Mouse (Mus musculus) cerebellum, postnatal 14 days (tissue): ENCODE results near the gene Cnot8.
A peak's percentile ranks its signal among the peaks of the same experiment; 100 is the strongest.

Experiments used
- DNase-seq, 2 experiments: peaks; one replicate each; pipeline ENCODE4 v3.0.0; 2021; ENCODE audit warnings: mixed read lengths in 2 of 2

The Cnot8 gene

DNA sequence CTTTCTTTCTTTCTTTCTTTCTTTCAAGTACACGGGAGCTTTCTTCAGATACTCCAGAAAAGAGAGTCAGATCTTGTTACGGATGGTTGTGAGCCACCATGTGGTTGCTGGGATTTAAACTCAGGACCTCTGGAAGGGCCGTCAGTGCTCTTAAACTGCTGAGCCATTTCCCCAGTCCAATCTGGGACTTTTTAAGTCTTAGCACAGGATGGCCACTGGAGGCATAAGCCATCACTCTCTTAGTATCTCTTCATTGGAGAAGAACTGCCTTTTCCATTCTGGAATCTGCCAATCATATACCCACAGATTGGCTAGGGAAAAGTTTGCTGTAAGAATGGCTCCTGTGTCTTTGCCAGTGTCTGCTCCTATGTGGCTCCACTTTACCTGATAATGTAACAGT is 3.1 kb downstream of the Cnot8 start:
- DNase-seq = peak in 1 of 2 experiments; percentile 16

DNA sequence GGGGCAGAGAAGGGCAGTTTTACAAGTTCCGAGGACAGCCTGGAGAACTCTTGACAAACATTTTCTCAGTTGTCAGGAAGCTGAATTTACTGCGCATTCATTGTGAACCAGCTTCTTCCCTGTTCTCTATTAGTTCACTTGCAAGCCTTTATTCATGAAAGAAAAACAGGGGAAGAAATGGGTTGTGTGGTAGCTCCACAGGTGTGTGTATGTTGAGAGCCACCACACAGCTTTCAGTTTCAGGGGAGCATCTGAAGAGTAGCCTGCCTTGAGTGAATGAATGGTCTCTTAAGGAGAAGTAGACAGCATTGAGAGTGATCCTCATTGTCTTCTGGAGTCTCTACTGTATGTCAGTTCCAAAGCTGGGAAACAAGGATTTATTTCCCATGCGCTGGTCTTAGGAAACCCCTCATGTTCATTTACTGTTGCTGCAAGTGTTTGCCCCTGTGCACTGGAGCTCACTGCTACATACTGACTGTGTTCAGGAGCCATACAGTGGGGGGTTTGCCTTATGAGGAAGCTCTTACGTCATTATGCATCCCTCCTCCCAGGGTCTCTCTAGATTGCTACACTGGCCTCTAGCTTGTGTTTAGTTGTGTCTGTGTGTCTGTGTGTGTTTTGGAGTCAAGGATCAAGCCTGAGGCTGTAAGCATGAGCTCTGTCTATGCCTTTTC is 3.8 kb downstream of the Cnot8 start:
- DNase-seq = no peak

DNA sequence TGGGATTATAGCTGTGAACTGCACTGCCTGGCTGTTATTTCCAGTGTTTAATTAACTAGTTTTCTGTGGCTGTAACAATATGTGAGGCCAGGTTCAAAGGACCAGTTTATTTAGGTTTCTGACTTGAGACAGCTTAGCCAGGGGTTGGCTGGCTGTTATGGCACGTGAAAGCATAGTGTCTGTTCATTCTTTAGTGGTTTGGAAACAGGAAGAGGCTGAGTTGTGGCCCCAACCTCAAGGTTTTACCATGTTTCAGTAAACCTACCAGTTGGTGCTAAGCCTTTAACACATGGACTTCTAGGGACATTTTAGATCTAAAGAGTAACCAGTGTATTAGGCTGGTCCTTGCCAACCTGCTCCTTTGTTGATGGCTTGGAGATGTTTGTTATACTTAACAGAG is 12.6 kb downstream of the Cnot8 start:
- no peak for DNase-seq

DNA sequence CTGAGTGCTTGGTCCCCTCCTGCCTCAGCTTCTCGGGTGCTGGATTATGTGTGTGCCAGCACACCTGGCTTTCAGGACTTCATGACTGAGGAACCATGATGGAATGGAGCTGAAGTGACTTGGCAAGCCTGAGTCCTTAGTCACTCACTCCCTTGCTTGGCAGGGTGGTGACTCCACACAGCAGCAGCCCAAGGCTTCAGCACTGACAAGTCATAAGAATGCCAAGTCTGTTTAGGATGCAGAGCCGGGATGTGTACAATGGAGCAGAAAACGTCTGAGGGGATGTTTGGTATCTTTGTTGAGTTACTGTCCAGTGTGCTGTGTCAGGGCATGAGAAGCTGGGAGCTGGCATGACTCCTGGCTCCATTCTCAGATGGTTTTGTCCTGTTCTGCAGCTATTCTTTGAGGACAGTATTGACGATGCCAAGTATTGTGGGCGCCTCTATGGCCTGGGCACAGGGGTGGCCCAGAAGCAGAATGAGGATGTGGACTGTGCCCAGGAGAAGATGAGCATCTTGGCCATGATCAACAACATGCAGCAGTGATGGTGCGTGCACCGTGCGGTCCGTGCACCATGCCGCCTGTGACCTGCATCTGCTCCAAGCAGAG is 13.2 kb downstream of the Cnot8 start:
- no peak for DNase-seq

DNA sequence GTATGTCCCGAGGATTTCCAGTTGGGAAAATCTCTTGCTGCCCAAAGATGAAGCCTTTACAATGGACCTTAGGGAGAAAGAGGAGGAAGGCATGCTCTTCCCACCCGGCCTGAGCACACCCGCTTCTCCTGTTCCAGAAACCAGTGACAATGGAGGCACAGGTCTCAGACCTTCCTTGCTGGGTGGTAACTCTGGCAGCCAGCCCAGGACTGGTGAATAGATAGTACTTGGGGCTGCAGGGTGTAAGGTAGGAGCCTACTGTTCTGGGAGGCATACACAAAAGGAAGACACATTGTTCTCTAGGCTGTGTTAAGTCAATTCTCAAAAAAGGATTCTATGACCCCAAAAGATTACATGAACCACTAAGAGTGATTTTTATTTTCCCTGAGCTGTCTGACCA is 16.7 kb downstream of the Cnot8 start:
- no peak for DNase-seq

DNA sequence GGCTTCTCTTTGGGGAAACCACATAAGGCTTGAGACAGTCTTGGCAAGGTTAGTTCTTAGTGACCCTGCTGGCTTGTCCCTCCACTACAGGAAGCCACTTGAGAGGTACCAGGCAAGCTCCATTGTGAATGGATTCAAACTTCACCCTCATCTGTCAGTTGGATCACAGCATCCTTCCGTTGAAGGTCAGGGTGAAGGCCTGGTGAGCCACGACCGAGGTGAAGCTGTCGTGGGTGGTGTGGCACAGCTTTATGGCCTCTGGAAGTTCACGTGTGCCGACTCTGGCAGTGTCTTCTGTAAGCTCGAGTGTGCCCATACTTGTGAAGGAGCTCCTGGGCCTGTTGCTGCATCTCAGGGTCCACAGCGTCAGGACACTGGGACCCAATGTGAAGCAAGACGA is 17.4 kb downstream of the Cnot8 start:
- DNase-seq = no peak

DNA sequence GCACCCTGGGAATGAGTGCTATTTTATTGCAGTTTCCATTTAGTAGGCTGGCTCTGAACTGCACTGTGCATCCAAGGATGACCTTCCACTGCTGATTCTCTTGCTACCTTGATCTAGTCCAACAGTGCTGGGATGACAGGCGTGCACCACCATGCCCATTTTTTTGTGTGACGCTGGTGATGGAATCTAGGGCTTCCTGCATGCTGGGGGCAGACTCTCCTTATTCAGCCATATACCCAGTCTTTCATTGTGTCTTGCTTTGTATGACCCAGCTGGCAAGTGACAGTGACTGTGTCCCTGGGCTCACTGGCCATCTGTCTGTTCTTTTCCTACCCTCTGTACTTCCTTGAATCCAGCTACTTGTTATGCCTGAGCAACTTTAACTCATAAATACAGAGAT is 19.8 kb downstream of the Cnot8 start:
- peak; percentile 19 to 48 for DNase-seq

DNA sequence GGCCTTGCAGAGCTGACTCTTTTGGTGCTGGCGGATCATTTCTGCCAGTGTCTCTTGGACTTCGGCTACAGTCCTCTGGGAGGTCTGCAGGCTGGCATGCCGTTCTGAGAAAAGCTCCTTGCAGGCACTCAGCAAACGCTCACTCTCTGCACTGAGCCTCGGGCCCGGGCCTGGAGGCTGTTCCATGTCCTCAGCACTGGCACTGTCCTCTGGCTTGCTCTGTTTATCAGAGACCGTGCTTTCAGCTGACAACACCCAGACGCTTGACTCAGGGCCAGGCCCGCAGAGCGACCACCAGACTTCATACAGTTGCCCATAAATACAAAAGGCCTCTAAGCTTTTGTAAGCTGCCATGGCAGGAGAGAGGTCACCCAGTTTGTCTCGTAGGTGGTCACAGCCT is 21.1 kb downstream of the Cnot8 start:
- DNase-seq = peak; percentile 35 to 39

DNA sequence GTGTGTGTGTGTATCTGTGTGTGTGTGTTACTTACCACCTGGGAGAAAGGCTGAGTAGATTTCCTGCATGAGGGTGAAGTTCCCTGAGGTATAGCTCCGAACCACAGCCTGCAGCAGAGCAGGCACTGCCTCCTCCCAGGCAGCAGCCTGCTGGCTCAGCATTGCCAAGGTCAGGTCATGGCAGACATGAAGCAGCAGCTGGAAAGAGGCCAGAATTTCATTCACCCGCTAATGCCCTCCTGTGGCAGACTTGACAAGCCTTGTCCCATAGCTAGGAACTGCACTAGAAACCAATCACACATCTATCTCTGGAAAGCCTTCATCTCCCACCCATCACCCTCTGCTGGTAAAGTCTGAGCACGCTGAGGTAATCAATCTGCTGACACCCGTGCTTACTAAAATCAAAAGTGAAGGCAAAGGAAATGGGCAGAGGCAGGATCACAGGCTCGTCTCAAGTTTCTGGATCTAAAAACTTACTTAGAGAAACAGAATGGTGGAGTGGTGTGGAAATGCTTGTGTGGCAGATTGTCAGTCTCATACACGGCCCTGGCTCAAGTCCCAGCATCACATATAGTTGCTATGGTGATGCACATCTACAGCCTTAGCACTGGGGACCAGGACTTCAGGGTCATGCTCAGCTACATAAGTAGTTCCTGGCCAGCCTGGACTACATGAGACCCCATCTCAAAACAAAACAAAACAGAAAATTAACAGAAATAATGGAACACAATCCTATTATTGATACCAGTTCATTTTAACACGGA is 22.6 kb downstream of the Cnot8 start:
- DNase-seq = peak; percentile 78 to 83

DNA sequence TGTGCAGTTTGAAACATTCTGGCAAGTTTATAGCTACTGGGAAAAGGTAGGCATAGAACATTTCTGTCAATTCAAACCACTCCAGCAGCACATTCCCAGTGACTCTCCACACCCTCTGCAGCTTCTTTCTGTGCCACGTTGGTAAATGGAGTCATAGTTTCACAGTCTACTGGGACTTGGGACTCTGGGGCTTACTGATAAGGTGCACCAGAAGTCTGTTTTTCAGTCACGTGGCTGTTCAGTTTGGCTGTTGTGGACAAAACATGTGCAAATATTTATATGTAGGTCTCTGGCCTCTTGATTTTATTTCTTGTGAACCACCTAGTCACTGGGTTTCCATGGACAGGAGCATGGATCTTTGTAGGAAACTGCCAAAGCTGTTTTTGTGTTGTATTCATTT is 23.6 kb downstream of the Cnot8 start:
- no peak for DNase-seq

DNA sequence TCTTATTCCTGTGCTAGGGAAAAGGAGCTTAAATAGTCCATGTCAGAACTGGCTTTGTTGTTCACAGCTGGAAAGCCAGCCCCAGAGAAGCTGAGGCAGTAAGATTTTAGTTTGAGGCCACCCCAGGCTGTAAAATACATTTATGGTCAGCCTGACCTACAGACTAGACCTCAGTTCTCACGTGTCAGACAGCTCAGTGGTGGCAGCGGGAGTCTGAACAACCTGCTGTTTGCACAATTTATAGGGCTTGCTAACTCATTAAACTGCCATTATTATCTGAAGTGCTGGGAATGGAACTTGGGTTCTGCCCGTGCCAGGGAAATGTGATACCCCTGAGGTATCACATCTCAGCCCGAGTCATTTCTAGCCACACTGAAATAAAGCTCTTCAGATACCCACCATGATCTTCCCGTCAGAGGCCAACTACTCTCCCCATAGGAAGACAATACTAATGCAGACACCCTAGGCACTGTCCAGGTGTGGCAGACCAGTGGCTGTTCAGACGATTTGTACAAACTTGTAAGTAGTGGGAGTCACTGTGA is 25.4 kb downstream of the Cnot8 start:
- no peak for DNase-seq

DNA sequence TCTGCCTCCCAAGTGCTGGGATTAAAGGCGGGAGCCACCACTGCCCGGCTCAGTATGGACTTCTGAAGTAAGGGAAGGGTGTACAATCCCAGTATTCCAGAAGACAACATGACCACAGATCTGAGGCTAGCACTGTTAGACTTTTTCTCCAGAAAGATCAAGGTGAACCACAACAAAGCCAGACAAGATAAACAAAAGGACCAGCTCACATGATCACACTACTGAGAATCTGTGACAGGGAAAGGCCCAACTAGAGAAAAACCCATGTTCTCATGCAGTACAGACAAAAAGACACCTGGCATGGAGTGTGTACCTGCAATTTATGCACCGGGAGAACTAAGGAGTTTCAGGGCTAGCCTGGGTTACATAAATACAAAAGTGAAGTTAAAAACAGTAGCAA is 28.1 kb downstream of the Cnot8 start:
- DNase-seq = no peak

DNA sequence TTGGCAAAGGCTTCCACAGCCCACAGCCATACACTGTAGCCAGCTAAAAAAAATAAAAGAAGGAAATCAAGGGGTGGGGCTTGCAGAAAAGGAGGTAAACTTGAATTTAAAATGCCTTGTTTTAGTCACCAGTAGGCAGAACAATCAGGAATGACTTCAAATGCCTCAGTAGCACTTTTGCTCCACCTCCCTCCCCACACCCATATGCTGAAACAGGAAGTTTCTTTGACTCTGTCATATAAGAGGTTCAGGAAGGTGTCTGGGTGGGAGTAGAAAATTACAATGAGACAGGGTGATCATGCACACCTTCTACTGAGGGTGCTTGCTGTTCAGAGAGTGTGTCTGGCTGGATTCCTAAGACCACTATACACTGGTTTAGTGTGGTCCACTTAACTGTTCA is 30.9 kb downstream of the Cnot8 start:
- DNase-seq = no peak

DNA sequence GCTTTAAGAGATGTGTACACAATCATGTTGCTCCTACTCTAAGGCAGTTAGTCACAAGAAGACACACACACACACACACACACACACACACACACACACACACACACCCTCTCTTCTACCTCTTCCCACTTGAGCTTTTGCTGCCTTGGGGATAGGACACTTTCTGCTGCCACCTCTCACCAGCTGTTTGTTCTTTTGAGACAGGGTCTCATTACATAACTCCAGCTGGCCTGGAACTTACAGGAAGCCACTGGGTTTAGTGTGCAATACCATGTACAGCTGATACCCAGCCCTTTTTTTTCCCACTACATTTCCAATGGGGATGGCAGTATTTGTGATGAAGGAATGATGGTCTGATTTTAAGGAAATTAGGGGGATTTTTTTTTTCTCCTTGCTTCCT is 31.3 kb downstream of the Cnot8 start:
- DNase-seq = no peak

DNA sequence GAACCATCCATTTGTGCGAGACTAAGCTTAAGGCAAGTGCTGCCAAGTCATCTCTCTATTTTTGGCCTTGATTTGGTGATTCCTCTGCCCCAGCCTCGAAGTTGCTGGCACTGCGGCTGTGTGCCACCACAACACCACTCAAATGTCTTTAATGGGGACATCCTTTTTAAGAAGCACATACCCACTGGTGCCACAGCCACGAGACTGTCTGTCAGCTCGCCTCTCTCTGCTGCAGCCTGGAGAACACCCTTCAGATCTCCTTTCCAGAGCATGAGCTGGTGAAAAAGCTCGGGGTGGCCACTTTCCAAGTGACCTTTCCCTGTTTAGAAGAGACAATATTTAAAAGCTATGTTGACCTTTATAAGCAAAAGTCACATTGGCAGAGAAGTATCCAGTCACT is 32.7 kb downstream of the Cnot8 start:
- no peak for DNase-seq

DNA sequence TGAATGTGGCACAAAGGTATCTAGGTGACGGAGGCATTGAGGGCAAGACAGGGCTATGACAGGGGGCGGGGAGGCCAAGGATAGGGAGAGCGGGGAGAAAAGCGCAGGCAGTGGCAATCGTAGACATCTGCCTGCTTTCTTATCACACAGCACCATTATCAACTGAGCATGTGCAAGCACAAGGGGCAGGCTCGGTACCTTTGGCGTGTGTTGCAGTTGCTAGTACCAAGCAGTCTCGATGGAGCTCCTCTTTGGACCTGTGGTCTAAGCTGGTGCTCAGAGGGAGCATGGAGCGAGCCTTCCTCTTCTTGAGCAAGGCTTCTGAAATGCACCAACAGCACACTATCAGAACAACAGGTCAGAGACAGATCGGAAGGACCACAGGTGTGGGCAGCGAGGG is 34.9 kb downstream of the Cnot8 start:
- no peak for DNase-seq

DNA sequence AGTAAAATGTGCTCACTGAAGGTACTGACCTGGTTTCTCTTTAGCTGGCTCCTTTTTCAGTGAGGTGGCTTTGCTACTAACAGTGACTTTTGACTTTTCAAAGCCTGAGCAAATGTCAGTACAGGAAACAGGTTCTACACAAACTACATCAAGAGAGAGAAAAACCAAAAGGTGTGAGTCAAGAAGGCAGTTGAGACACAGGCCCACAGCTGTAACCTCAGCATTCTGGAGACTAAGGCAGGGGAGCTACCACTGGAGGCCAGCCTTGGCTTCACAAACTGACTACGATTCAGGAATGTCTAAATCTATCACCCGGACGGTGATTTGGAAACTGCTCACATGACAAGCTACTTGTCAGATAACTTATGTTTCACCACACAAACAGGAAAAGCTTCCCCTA is 35.5 kb downstream of the Cnot8 start:
- DNase-seq = no peak

DNA sequence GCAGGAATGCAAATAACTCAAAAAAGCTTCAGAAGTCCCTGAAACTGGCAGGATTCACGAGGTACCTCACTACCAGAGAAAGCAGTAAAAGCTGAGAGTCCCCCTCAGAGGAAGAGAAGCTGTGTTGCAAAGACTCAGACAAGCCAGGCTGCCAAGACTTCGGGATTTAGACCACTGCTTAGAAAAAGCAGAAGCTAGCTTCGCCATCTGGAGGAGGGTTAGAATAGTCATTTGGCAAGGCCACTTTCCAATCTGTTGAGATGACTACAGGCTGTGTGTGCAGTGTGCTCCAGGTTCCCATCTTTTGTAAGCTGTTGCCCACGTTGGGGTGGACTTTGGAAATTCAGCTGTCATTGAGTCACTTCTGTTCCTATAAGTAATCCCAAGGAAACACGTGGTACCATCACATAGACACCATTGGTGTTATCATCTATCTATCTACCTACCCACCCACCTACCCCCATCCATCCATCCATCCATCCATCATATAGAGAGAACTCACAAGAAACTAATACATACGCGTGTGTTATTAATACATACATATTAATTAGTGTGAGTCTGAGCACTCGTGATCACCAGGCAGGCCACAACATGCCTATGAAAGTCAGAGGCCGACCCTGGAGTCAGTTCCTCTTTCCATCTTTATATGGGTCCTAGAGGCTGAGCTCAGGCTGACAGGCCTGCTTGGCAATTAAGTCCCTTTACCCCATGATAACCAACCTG is 39.9 kb downstream of the Cnot8 start:
- peak; percentile 57 to 59 for DNase-seq

DNA sequence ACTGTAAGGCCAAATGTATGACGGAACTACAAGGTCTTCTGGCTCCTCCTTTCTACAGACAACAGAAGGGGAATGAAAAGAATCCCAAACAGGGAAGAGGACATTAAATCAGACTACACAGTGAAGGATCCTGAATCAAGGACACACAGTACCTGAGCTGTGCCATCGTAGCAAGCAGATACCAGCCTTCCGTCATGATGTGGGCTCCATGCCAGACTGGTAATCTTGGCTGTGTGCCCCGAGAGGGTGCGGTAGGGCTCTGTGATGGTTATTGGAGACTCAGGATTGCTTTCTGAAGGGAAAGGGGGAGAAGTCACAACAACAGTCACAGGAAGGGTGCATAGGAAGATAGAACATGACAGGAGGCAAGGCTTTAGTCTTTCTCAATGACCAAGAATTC is 42.3 kb downstream of the Cnot8 start:
- DNase-seq = peak; percentile 58 to 81

DNA sequence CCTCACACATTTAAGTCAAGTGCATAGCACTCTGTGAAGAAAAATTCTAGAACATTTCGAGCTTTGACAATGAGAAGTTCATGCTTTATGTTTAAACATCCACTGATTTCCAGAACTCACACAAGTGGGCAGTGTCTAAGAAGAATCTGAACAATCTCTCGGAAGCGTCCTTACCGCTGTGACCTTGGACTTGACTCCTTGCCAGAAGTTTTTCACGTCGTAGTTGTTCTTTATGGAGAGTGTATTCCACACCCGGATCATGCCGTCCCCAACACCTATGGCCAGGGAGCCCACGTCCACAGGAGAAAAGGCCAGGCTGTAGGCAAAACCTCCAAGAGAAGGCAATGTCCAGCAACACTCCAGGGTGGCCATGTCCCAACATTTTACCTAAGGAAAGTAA is 51.5 kb downstream of the Cnot8 start:
- no peak for DNase-seq

DNA sequence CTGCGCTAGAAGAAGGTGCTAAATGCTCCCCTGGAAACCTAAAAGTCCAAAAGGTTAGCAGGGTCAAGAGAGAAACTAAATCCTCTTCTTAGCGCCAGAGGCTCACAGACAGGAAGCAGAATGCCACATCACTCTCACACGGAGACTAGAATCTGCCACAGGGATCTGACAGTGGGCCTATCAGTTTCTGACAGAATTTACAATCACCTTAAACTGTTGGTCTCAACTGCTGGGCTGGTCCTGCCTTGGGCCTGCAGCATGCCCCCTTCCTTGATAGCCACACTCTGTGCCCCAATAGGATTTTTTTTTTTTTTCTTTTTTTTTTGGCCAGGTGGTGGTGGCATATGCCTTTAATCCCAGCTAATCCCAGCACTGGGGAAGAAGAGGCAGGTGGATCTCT is 52.9 kb downstream of the Cnot8 start:
- DNase-seq = no peak

DNA sequence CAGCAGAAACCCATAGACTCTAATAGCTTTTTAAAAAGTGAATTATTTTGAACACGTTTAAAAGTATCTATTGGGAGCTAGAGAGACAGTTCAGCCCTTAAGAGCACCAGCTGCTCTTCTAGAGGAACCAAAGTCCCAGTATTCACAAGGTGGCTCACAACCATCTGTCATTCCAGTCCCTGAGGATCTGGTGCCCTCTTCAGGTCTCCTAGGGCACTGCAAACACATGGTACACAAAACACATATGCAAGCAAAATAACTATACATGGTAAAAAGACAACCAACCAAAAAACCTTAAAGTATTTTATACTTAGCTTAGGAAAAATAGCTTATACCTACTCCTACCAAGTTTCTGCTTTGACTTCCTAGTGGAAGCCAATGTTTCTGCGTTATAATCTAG is 61.1 kb downstream of the Cnot8 start:
- peak in 1 of 2 experiments; percentile 46 for DNase-seq

DNA sequence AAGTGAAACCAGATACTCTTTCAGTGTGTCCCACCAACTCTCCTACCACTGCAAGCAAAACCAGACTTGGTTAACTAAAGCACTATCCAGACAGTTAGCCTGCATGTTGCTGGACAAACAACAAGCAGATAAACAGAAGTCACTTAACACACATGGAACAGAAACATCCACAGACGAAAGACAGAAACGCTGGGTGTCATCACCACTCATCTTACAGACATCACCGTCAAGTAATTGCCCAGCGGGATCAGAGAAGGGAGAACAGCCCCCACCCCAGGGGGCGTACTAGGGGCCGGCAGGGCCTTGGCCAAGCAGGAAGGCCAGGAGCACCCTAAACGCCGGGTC is 63.8 kb downstream of the Cnot8 start:
- no peak for DNase-seq
